Mouse (Mus musculus): Measurements from ENCODE around the gene Adat1. TPM values are rescaled to one million over a fixed set of nuclear protein-coding genes. Genes with fewer than 3 reads are reported as not detected.
A peak's percentile ranks its signal among the peaks of the same experiment; 100 is the strongest.

Adat1 gene
- 8.3 and 10.1 TPM in 2 replicates for polyA plus RNA-seq (2015; fragmentation: Nextera tagmentation; extraction: Ambion mirVana)

DNA sequence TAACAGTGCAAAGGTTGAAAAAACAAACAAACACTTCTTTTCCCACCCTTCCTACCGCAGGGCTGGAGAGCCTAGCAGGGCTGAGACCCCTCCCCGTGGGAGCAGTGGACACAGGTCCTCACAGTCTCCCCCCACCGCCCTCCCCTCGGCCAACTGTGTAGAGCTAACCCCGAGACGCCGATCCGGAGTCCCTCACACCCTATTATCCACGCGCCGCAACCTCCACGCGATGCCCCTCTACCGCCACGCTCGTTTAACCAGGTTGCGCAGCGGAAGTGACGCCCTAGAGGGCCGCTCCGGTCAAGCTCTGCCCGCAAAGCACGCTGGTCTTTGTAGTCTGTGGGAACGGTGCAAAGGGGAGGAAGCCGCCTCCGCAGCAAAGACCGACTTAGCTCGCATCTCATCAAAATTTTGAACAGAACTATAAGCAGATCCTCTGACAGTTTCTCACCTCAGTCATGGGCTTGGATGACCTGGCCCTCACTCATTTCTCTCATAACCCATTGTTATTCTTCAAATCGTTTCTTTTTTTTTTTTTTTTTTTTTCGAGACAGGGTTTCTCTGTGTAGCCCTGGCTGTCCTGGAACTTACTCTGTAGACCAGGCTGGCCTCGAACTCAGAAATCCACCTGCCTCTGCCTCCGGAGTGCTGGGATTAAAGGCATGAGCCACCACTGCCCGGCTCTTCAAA, at the start of gene Adat1:
Adat1 (minus strand) TSS at position 290 of the 690 bp plus-strand sequence.
- H3K9ac ChIP-seq: peak within 1 kb of the TSS; percentile 81
- peaks cover 11% of the 10 kb centered on the region for H3K4me1 ChIP-seq
- H3K36me3 ChIP-seq: peaks cover 63% of the 10 kb centered on the region
- WGBS: 5% methylated on average over 33 of the region's 33 CpGs
- ATAC-seq (ENCODE audit: insufficient number of reproducible peaks, low FRiP score, low TSS enrichment, low read depth): peak; percentile 93
- H3K4me3 ChIP-seq (replicated peaks): peak within 1 kb of the TSS; percentile 80
- no peaks in the 10 kb centered on the region for H3K9me3 ChIP-seq (replicated peaks)
- 0 out of 2 replicates have a peak within 1 kb of the TSS, but pooled peaks have one; percentile 65 for H3K27ac ChIP-seq (replicated peaks)
- H3K27me3 ChIP-seq: no peaks in the 10 kb centered on the region
- H3K4me2 ChIP-seq (replicated peaks): peak within 1 kb of the TSS; percentile 66

DNA sequence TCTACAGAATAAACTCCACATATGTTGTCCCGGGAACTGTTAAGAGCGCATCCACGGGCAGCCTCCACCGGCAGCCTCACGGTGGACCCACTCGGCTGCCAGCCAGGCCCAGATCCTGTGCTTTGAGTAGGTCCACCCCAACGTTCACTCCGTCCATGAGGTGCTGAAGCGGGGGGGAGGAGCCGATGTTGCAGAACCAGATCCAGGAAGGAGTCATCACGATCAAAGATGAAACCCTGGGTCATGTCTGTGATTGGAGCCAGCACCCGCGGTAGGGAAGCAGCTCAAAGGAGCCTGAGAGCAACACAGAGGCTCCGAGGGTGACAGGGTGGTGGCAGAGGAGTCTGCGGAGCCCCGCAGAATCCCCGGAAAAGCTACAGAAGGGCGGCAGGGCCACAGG, 45.4 kb upstream of the Adat1 start:
- WGBS: 79% methylated on average over 18 of the region's 18 CpGs
- no peaks in the 10 kb centered on the region for H3K27me3 ChIP-seq

DNA sequence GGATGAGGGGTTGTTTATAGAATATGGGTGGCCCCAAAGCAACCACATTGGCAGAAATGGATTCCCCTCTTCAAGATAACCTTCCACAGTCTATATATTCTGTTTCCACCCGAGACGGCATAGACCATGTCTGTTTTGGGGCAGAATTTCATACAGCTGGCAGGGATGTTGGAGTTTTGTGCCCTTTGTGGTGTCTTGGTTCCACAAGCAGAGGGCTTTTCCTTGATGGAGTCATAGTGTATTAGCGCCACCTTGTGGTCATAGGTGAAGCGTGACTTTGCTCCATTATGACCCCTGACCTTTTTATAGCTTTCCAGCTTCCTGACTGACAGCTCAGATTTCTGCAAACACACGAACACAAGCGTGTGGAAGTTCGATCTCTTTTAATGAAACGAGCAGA, 42.5 kb upstream of the Adat1 start:
- Histone ChIP-seq H3K4me2 (replicated peaks) (no peak overlapping the region), H3K4me3 (replicated peaks) (no peak overlapping the region), H3K27me3 (no peaks in the 10 kb centered on the region), H3K27ac (replicated peaks) (no peak overlapping the region), H3K36me3 (no peaks in the 10 kb centered on the region), H3K4me1 (no peaks in the 10 kb centered on the region), H3K9me3 (replicated peaks) (no peaks in the 10 kb centered on the region), H3K9ac (no peak overlapping the region)
- WGBS: 7% methylated on average over 8 of the region's 8 CpGs
- no peak for ATAC-seq (ENCODE audit: insufficient number of reproducible peaks, low FRiP score, low TSS enrichment, low read depth)

More for the DNA sequence above, 45.4 kb upstream of the Adat1 start:
- Histone ChIP-seq H3K27ac (replicated peaks) (no peak overlapping the region), H3K9me3 (replicated peaks) (no peaks in the 10 kb centered on the region), H3K36me3 (no peaks in the 10 kb centered on the region), H3K9ac (no peak overlapping the region), H3K4me1 (no peaks in the 10 kb centered on the region), H3K4me2 (replicated peaks) (no peak overlapping the region), H3K4me3 (replicated peaks) (no peak overlapping the region)
- ATAC-seq (ENCODE audit: insufficient number of reproducible peaks, low FRiP score, low TSS enrichment, low read depth): no peak

DNA sequence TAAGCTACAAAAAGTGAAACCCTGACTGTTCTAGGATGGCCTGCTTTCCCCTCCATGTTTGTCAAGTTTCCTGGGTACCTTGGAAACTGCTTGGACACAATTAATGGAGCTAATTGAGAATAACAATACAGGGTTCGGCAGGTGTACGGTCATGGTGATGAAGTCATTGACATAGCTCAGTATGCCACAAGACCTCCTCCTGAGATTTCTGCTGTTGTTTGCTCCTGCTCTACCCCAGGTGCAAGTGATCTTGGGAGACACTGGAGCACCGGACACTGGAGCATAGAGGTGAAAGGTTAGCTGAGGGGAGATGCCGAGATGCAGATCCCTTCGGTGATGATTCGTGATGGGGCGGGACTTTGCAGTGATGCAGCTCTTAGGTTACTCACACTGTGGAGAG, 41.0 kb upstream of the Adat1 start:
- no peak overlapping the region for H3K27ac ChIP-seq (replicated peaks)
- H3K4me1 ChIP-seq: no peaks in the 10 kb centered on the region
- H3K4me3 ChIP-seq (replicated peaks): no peak overlapping the region
- H3K9me3 ChIP-seq (replicated peaks): no peaks in the 10 kb centered on the region
- ATAC-seq (ENCODE audit: insufficient number of reproducible peaks, low FRiP score, low TSS enrichment, low read depth): no peak
- no peaks in the 10 kb centered on the region for H3K36me3 ChIP-seq
- H3K9ac ChIP-seq: no peak overlapping the region
- no peak overlapping the region for H3K4me2 ChIP-seq (replicated peaks)
- 53% methylated on average over 7 of the region's 7 CpGs for WGBS
- H3K27me3 ChIP-seq: no peaks in the 10 kb centered on the region

DNA sequence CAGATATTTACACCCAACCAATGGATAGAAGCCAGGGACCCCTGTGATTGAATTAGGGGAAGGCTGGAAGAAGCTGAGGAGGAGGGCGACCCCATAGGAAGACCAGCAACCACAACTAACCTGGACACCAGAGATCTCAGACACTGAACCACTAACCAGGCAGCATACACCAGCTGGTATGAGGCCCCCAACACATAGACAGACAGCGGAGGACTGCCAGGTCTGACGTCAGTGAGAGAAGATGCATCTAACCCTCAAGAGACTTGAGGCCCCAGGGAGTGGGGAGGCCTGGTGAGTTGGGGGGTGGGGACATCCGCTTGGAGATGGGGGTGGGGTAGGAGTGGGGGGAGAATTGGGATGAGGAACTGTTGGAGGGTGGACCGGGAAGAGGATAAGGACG, 38.6 kb upstream of the Adat1 start:
- Histone ChIP-seq H3K36me3 (no peaks in the 10 kb centered on the region), H3K27me3 (no peaks in the 10 kb centered on the region), H3K9me3 (replicated peaks) (no peaks in the 10 kb centered on the region), H3K4me3 (replicated peaks) (no peak overlapping the region), H3K27ac (replicated peaks) (no peak overlapping the region), H3K4me1 (no peaks in the 10 kb centered on the region), H3K9ac (no peak overlapping the region), H3K4me2 (replicated peaks) (no peak overlapping the region)
- 48% methylated on average over 6 of the region's 6 CpGs for WGBS
- ATAC-seq (ENCODE audit: insufficient number of reproducible peaks, low FRiP score, low TSS enrichment, low read depth): no peak

DNA sequence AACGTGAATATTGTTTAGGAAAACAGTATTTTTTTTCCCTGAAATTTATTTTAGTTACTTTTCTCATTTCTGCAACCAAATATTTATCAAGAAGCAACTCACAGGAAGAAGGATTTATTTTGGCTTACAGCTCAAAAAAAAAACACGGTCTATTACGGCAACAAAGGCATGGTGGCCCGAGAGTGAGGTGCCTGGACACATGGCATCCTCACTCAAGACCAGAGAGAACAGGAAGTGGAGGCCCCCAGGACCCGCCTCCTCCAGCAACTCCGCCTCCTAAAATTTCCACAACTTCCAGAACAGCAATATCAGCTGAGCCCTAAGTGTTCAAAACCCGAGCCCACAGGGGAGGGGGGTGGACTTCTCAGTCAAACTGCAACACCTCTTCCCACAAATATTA, 37.4 kb upstream of the Adat1 start:
- no peaks in the 10 kb centered on the region for H3K36me3 ChIP-seq
- H3K27ac ChIP-seq (replicated peaks): no peak overlapping the region
- H3K27me3 ChIP-seq: no peaks in the 10 kb centered on the region
- H3K4me2 ChIP-seq (replicated peaks): no peak overlapping the region
- H3K9me3 ChIP-seq (replicated peaks): no peaks in the 10 kb centered on the region
- no peak overlapping the region for H3K4me3 ChIP-seq (replicated peaks)
- no peak overlapping the region for H3K9ac ChIP-seq
- WGBS: 79% methylated on average over 7 of the region's 7 CpGs
- no peak for ATAC-seq (ENCODE audit: insufficient number of reproducible peaks, low FRiP score, low TSS enrichment, low read depth)
- H3K4me1 ChIP-seq: no peaks in the 10 kb centered on the region

DNA sequence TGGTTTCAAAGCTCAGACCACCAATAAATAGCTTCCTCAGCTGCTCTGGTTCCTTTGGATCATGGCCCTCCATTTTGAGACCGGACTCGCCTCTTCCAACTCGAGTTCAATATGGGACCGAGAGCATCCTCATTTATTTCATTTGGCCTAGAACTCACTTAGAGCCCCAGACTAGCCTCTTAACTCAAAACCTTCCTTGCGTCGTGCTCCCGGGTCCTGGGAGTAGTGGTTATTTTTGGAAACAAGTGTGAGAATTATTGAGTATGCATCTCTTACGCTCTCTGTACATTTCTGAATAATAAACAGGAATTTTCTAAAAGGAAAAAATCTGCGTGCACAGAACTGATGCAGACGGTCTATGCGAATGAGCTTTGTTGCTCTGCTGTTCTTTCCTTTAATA, 22.8 kb upstream of the Adat1 start, which contains the start of gene Gm6793:
Gm6793 (minus strand) TSS at position 101 of the 400 bp plus-strand sequence.
- H3K4me1 ChIP-seq: peaks cover 18% of the 10 kb centered on the region
- no peak within 1 kb of the TSS for H3K4me3 ChIP-seq (replicated peaks)
- H3K27ac ChIP-seq (replicated peaks): no peak within 1 kb of the TSS
- H3K27me3 ChIP-seq: no peaks in the 10 kb centered on the region
- no peak for ATAC-seq (ENCODE audit: insufficient number of reproducible peaks, low FRiP score, low TSS enrichment, low read depth)
- H3K9me3 ChIP-seq (replicated peaks): no peaks in the 10 kb centered on the region
- H3K4me2 ChIP-seq (replicated peaks): no peak within 1 kb of the TSS
- H3K36me3 ChIP-seq: peaks cover 40% of the 10 kb centered on the region
- WGBS: 86% methylated on average over 11 of the region's 11 CpGs
- no peak within 1 kb of the TSS for H3K9ac ChIP-seq

DNA sequence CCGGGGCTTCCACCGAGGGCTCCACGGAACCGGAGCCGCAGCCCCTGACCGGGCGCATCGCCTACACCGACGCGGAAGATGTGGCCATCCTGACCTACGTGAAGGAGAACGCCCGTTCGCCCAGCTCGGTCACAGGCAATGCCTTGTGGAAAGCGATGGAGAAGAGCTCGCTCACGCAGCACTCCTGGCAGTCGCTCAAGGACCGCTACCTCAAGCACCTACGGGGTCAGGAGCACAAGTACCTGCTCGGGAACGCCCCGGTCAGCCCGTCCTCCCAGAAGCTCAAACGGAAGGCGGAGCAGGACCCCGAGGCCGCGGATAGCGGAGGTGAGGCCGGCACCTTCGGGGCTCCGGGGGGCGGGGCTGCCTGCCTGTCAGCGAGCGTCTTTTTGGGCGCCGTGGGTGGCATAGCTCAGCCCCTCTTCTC, 19.7 kb upstream of the Adat1 start:
- no peaks in the 10 kb centered on the region for H3K9me3 ChIP-seq (replicated peaks)
- H3K27me3 ChIP-seq: no peaks in the 10 kb centered on the region
- peak overlapping the region; percentile 95 for H3K4me3 ChIP-seq (replicated peaks)
- peak overlapping the region; percentile 82 for H3K9ac ChIP-seq
- H3K27ac ChIP-seq (replicated peaks): peak overlapping the region; percentile 84
- peak overlapping the region; percentile 91 for H3K4me2 ChIP-seq (replicated peaks)
- ATAC-seq (ENCODE audit: insufficient number of reproducible peaks, low FRiP score, low TSS enrichment, low read depth): peak; percentile 15
- under 1% methylated on average over 40 of the region's 40 CpGs for WGBS
- H3K36me3 ChIP-seq: peaks cover 13% of the 10 kb centered on the region; the same call in 1 of the 2 replicates
- H3K4me1 ChIP-seq: peaks cover 23% of the 10 kb centered on the region

DNA sequence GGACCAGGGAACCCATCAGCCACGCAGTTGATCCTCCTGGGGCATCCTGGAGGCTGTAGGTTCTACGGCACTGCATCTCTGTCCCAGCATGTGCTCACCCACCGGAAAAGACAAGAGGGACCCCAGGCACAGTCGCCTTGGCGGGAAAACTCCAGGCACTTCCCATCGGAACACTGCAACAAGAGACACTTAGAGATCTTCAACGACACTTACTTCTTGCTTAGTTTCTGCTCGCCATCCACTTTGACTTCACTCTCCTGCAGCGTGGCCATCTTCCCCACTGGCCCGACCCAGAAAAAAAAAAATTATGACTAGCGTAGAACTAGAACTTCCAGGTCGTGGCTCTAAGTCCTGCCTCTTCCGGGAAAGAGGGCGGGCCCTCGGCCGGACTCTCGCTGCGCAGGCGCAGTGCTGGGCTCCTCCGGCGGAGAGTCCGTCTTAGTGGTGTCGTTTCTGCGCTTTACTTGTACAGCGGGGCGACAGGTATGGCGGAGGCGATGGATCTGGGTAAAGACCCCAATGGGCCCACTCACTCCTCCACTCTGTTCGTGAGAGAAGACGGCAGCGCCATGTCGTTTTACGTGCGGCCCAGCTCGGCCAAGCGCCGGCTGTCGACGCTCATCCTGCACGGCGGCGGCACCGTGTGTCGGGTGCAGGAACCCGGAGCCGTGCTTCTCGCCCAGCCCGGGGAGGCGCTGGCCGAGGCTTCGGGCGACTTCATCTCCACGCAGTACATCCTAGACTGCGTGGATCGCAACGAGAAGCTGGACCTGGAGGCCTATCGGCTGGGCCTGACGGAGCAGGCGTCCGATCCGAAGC, 19.1 kb upstream of the Adat1 start, which contains the start of the genes Kars and Terf2ip:
Kars (minus strand) TSS at position 327 of the 819 bp plus-strand sequence.
Terf2ip (plus strand) TSS at position 402 of the 819 bp plus-strand sequence.
- H3K4me1 ChIP-seq: peaks cover 23% of the 10 kb centered on the region
- peak within 1 kb of the TSS; percentile 91 for H3K4me2 ChIP-seq (replicated peaks)
- ATAC-seq (ENCODE audit: insufficient number of reproducible peaks, low FRiP score, low TSS enrichment, low read depth): peak; percentile 92
- peaks cover 9% of the 10 kb centered on the region; the same call in 1 of the 2 replicates for H3K36me3 ChIP-seq
- no peaks in the 10 kb centered on the region for H3K27me3 ChIP-seq
- WGBS: under 1% methylated on average over 61 of the region's 61 CpGs
- H3K4me3 ChIP-seq (replicated peaks): peak within 1 kb of the TSS; percentile 95
- peak within 1 kb of the TSS; percentile 84 for H3K27ac ChIP-seq (replicated peaks)
- H3K9ac ChIP-seq: peak within 1 kb of the TSS; percentile 82
- no peaks in the 10 kb centered on the region for H3K9me3 ChIP-seq (replicated peaks)

DNA sequence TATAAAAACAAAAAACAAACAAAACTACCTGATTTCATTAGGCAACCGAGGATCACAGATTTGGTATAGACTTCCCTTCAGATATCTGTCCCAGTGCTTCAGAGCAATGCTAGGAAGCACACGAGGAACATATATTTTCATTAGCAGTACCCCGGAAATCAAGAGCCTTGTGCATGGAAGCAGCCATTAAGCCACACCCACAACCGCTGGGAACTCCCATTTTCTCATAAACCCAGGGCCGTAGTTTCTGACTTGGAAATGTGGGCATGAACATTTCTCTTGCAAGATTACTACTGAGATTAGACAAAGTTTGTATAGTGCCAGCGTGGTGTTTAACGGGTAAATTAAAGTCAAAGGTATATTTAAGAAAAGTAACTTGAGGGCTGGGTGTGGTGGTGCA, 17.5 kb upstream of the Adat1 start:
- Histone ChIP-seq H3K9me3 (replicated peaks) (no peaks in the 10 kb centered on the region), H3K4me2 (replicated peaks) (no peak overlapping the region), H3K36me3 (peaks cover 15% of the 10 kb centered on the region), H3K4me1 (peaks cover 23% of the 10 kb centered on the region), H3K4me3 (replicated peaks) (no peak overlapping the region), H3K27ac (replicated peaks) (no peak overlapping the region), H3K9ac (no peak overlapping the region), H3K27me3 (no peaks in the 10 kb centered on the region)
- ATAC-seq (ENCODE audit: insufficient number of reproducible peaks, low FRiP score, low TSS enrichment, low read depth): no peak
- 89% methylated on average over 7 of the region's 7 CpGs for WGBS

DNA sequence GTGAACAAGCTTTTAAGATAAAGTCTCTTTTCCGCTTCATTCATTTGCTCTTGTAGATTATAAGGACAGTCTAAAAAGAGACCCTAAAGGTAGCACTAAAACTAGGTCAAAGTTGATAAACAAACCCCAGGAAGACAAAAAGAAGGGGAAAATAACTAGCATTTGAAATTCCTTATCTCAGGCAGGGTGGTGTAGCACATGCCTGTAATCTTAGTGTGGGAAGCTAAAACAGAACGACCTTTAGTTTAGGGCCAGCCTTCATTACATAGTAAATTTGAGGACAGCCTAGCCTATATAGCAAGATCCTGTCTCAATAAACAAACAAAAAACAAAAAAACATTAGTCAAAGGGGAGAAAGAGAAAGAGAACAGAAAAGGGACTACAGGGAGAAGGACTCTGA, 15.6 kb upstream of the Adat1 start:
- Histone ChIP-seq H3K36me3 (peaks cover 31% of the 10 kb centered on the region), H3K27me3 (no peaks in the 10 kb centered on the region), H3K9me3 (replicated peaks) (no peaks in the 10 kb centered on the region), H3K4me3 (replicated peaks) (no peak overlapping the region), H3K4me2 (replicated peaks) (no peak overlapping the region), H3K4me1 (peaks cover 16% of the 10 kb centered on the region), H3K9ac (no peak overlapping the region), H3K27ac (replicated peaks) (no peak overlapping the region)
- WGBS: 94% methylated on average over 2 of the region's 2 CpGs
- no peak for ATAC-seq (ENCODE audit: insufficient number of reproducible peaks, low FRiP score, low TSS enrichment, low read depth)
